Comparison of ENCODE assay signal across 20 mouse cellular contexts in the genomic region with DNA sequence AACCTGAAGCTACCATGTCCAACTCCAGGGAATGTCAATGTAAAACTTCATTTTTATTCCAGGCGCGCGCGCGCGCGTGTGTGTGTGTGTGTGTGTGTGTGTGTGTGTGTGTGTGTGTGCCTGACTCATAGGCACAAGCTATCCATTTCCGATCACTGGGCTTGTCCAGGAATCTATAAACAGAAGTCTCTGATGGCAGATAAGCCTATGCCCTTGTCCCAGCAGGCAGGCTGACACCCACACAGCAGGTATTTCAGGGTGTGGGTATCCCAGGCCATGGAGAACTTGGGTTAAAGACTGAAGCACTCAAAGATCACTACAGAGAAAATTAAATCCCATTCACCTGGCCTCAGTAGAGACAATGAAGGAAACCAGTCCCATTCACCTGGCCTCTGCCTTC.
DNase-seq lines count a peak whose midpoint lies in the region; ATAC-seq and TF ChIP-seq lines count a peak whose summit lies in the region.
"Had no signal": no experiment of that assay in that cellular context is flagged by ENCODE, and none has a peak within 500 bp of the region (broad histone marks: within the 10 kb centered on the region; RNA-seq: fewer than 3 reads in every experiment).

No protein-coding gene starts in this region.

- DNase-seq in urinary bladder, postnatal 14 days (ENCODE audit: low spot score), result peak; percentile 63
- no peak for DNase-seq in urinary bladder, postnatal 4 days (ENCODE audit: low spot score in 2 of 2)
- DNase-seq in stomach, postnatal 0 days (ENCODE audit: low spot score), result no peak
- no peak for DNase-seq in layer of hippocampus, adult 11-12 months (ENCODE audit: low spot score)
- DNase-seq: adrenal gland, adult 8-10 months; adrenal gland, postnatal 14 days; adrenal gland, postnatal 36 days; cerebellum, adult 11-12 months; cerebellum, adult 2 months; cerebellum, adult 9-10 months; cerebellum, postnatal 10 days; cerebellum, postnatal 25 days; forebrain, postnatal 0 days had no signal

- 0 out of 2 replicates have a peak overlapping the region, but pooled peaks have one; percentile 37 for H3K27ac ChIP-seq in kidney, embryonic 15.5 days
- no peak overlapping the region; the same call in 1 of the 2 replicates for H3K27ac ChIP-seq in kidney, embryonic 16.5 days (ENCODE audit: low read length)
- peak overlapping the region; percentile 14; the same call in 1 of the 2 replicates for H3K27ac ChIP-seq in stomach, postnatal 0 days (replicated peaks)
- H3K27ac ChIP-seq: embryonic facial prominence, embryonic 10.5 days; embryonic facial prominence, embryonic 12.5 days; forebrain, embryonic 12.5 days had no signal

- H3K4me3 ChIP-seq in kidney, embryonic 15.5 days (replicated peaks), result no peak overlapping the region
- H3K4me3 ChIP-seq in kidney, embryonic 16.5 days (ENCODE audit: low read length), result no peak overlapping the region
- no peak overlapping the region for H3K4me3 ChIP-seq in stomach, postnatal 0 days (ENCODE audit: low read depth, low read length)
- H3K4me3 ChIP-seq: embryonic facial prominence, embryonic 10.5 days; embryonic facial prominence, embryonic 12.5 days; forebrain, embryonic 12.5 days had no signal

- H3K9ac ChIP-seq in kidney, embryonic 15.5 days, result no peak overlapping the region
- H3K9ac ChIP-seq in kidney, embryonic 16.5 days (replicated peaks; ENCODE audit: low read length), result no peak overlapping the region
- no peak overlapping the region for H3K9ac ChIP-seq in stomach, postnatal 0 days (ENCODE audit: low read length)
- H3K9ac ChIP-seq: embryonic facial prominence, embryonic 12.5 days; forebrain, embryonic 12.5 days; forebrain, postnatal 0 days had no signal

- 95% methylated on average over 8 of the region's 8 CpGs for WGBS in kidney, embryonic 15.5 days
- 79% methylated on average over 8 of the region's 8 CpGs for WGBS in kidney, embryonic 16.5 days
- WGBS in stomach, postnatal 0 days, result 86% methylated on average over 8 of the region's 8 CpGs

- H3K36me3 ChIP-seq in kidney, embryonic 15.5 days, result 0 out of 2 replicates have a peak, but pooled peaks cover 3% of the 10 kb centered on the region
- H3K36me3 ChIP-seq in kidney, embryonic 16.5 days (ENCODE audit: insufficient read depth, low read length), result no peaks in the 10 kb centered on the region
- H3K36me3 ChIP-seq in stomach, postnatal 0 days (ENCODE audit: control insufficient read depth, insufficient read depth, low read length), result no peaks in the 10 kb centered on the region
- H3K36me3 ChIP-seq: embryonic facial prominence, embryonic 10.5 days; embryonic facial prominence, embryonic 12.5 days; forebrain, embryonic 12.5 days had no signal

- no peak for ATAC-seq in kidney, embryonic 15.5 days (replicated peaks; ENCODE audit: low FRiP score)
- no peak for ATAC-seq in kidney, embryonic 16.5 days (ENCODE audit: low FRiP score, low TSS enrichment)
- ATAC-seq in stomach, postnatal 0 days (ENCODE audit: low FRiP score, low TSS enrichment), result no peak
- ATAC-seq: activated CD4-positive, CD25-positive, alpha-beta regulatory T cell, adult 4 months; forebrain, embryonic 14.5 days; forebrain, postnatal 0 days had no signal

- no peak for TF ChIP-seq EP300 in stomach, postnatal 0 days (optimal IDR thresholded peaks at IDR 0.05)

- peaks cover 48% of the 10 kb centered on the region for H3K4me1 ChIP-seq in kidney, embryonic 15.5 days
- H3K4me1 ChIP-seq in kidney, embryonic 16.5 days (ENCODE audit: insufficient read depth, low read length), result peaks cover 35% of the 10 kb centered on the region
- peaks cover 5% of the 10 kb centered on the region; the same call in 1 of the 2 replicates for H3K4me1 ChIP-seq in stomach, postnatal 0 days (replicated peaks; ENCODE audit: control insufficient read depth, insufficient read depth)

- TF ChIP-seq CTCF in stomach, postnatal 0 days (IDR thresholded peaks at IDR 0.05; ENCODE audit: low read depth), result no peak

- H3K27me3 ChIP-seq in kidney, embryonic 15.5 days, result peaks cover 21% of the 10 kb centered on the region
- no peaks in the 10 kb centered on the region for H3K27me3 ChIP-seq in kidney, embryonic 16.5 days (ENCODE audit: insufficient read depth, low read length)
- no peaks in the 10 kb centered on the region for H3K27me3 ChIP-seq in stomach, postnatal 0 days (ENCODE audit: control insufficient read depth, insufficient read depth, low read length)

- no peak overlapping the region for H3K4me2 ChIP-seq in kidney, embryonic 15.5 days
- no peak overlapping the region for H3K4me2 ChIP-seq in kidney, embryonic 16.5 days (replicated peaks; ENCODE audit: low read depth, low read length)
- no peak overlapping the region for H3K4me2 ChIP-seq in stomach, postnatal 0 days (replicated peaks; ENCODE audit: low read depth)
- H3K4me2 ChIP-seq: embryonic facial prominence, embryonic 12.5 days; forebrain, embryonic 12.5 days had no signal

- no peaks in the 10 kb centered on the region for H3K9me3 ChIP-seq in kidney, embryonic 15.5 days (replicated peaks)
- no peaks in the 10 kb centered on the region for H3K9me3 ChIP-seq in kidney, embryonic 16.5 days (ENCODE audit: low read length)
- H3K9me3 ChIP-seq in stomach, postnatal 0 days (ENCODE audit: control insufficient read depth, low read length), result no peaks in the 10 kb centered on the region
- H3K9me3 ChIP-seq: embryonic facial prominence, embryonic 10.5 days; embryonic facial prominence, embryonic 12.5 days; forebrain, embryonic 12.5 days had no signal
